Mouse (Mus musculus): Measurements from ENCODE around the gene Coq8a. TPM values are rescaled to one million over a fixed set of nuclear protein-coding genes. Genes with fewer than 3 reads are reported as not detected.

The Coq8a gene
- polyA plus RNA-seq, 1 experiment from 2014 or later: 1.4 TPM

- no peaks in the 10 kb centered on the region for H3K9me3 ChIP-seq (ENCODE audit: control insufficient read depth, low read length)
- ATAC-seq (replicated peaks; ENCODE audit: low FRiP score) (no peak), DNase-seq (ENCODE audit: low spot score) (no peak)
- peak overlapping the region; percentile 29; the same call in 1 of the 2 replicates for H3K9ac ChIP-seq (ENCODE audit: low read length)
- H3K4me1 ChIP-seq (replicated peaks; ENCODE audit: control insufficient read depth, insufficient read depth, low read length): peaks cover 4% of the 10 kb centered on the region
- H3K4me3 ChIP-seq (ENCODE audit: low read depth, low read length): peak overlapping the region; percentile 60
- H3K4me2 ChIP-seq (ENCODE audit: low read depth, low read length, severe bottlenecking): peak overlapping the region; percentile 96
- 33% methylated on average over 9 of the region's 9 CpGs for WGBS
- H3K27me3 ChIP-seq (ENCODE audit: control insufficient read depth, insufficient read depth, low read length): no peaks in the 10 kb centered on the region
- H3K36me3 ChIP-seq (ENCODE audit: control insufficient read depth, insufficient read depth, low read length): no peaks in the 10 kb centered on the region
- H3K27ac ChIP-seq (ENCODE audit: low read depth, low read length): no peak overlapping the region
Measured at GRCm38 (mm10) chr1:180194781-180195471, 4.5 kb downstream of the Coq8a start.

- Histone ChIP-seq H3K27me3 (ENCODE audit: control insufficient read depth, insufficient read depth, low read length) (no peaks in the 10 kb centered on the region), H3K4me2 (ENCODE audit: low read depth, low read length, severe bottlenecking) (no peak overlapping the region), H3K4me3 (ENCODE audit: low read depth, low read length) (no peak overlapping the region), H3K9me3 (ENCODE audit: control insufficient read depth, low read length) (no peaks in the 10 kb centered on the region), H3K9ac (ENCODE audit: low read length) (no peak overlapping the region), H3K4me1 (replicated peaks; ENCODE audit: control insufficient read depth, insufficient read depth, low read length) (peaks cover 4% of the 10 kb centered on the region), H3K27ac (ENCODE audit: low read depth, low read length) (no peak overlapping the region), H3K36me3 (ENCODE audit: control insufficient read depth, insufficient read depth, low read length) (no peaks in the 10 kb centered on the region)
- DNase-seq (ENCODE audit: low spot score) (no peak), ATAC-seq (replicated peaks; ENCODE audit: low FRiP score) (no peak)
- 84% methylated on average over 9 of the region's 9 CpGs for WGBS
Measured at GRCm38 (mm10) chr1:180194048-180194447, 5.4 kb downstream of the Coq8a start.

GRCm38 (mm10) chr1:180193391-180193935 lies 5.9 kb downstream of the Coq8a start:
- Histone ChIP-seq H3K27ac (ENCODE audit: low read depth, low read length) (no peak overlapping the region), H3K9me3 (ENCODE audit: control insufficient read depth, low read length) (no peaks in the 10 kb centered on the region), H3K27me3 (ENCODE audit: control insufficient read depth, insufficient read depth, low read length) (no peaks in the 10 kb centered on the region), H3K4me1 (replicated peaks; ENCODE audit: control insufficient read depth, insufficient read depth, low read length) (peaks cover 4% of the 10 kb centered on the region), H3K4me2 (ENCODE audit: low read depth, low read length, severe bottlenecking) (no peak overlapping the region), H3K4me3 (ENCODE audit: low read depth, low read length) (no peak overlapping the region), H3K36me3 (ENCODE audit: control insufficient read depth, insufficient read depth, low read length) (no peaks in the 10 kb centered on the region), H3K9ac (ENCODE audit: low read length) (no peak overlapping the region)
- 87% methylated on average over 8 of the region's 8 CpGs for WGBS
- DNase-seq (ENCODE audit: low spot score) (no peak), ATAC-seq (replicated peaks; ENCODE audit: low FRiP score) (no peak)

- H3K27me3 ChIP-seq (ENCODE audit: control insufficient read depth, insufficient read depth, low read length): no peaks in the 10 kb centered on the region
- ATAC-seq (replicated peaks; ENCODE audit: low FRiP score) (no peak), DNase-seq (ENCODE audit: low spot score) (no peak)
- H3K36me3 ChIP-seq (ENCODE audit: control insufficient read depth, insufficient read depth, low read length): no peaks in the 10 kb centered on the region
- H3K27ac ChIP-seq (ENCODE audit: low read depth, low read length): no peak overlapping the region
- H3K4me3 ChIP-seq (ENCODE audit: low read depth, low read length): no peak overlapping the region
- no peak overlapping the region for H3K4me2 ChIP-seq (ENCODE audit: low read depth, low read length, severe bottlenecking)
- peaks cover 4% of the 10 kb centered on the region for H3K4me1 ChIP-seq (replicated peaks; ENCODE audit: control insufficient read depth, insufficient read depth, low read length)
- 59% methylated on average over 4 of the region's 4 CpGs for WGBS
- no peak overlapping the region for H3K9ac ChIP-seq (ENCODE audit: low read length)
- H3K9me3 ChIP-seq (ENCODE audit: control insufficient read depth, low read length): no peaks in the 10 kb centered on the region
Measured at GRCm38 (mm10) chr1:180192866-180193265, 6.5 kb downstream of the Coq8a start.

- no peak for DNase-seq (ENCODE audit: low spot score)
- Histone ChIP-seq H3K27me3 (ENCODE audit: control insufficient read depth, insufficient read depth, low read length) (no peaks in the 10 kb centered on the region), H3K4me2 (ENCODE audit: low read depth, low read length, severe bottlenecking) (no peak overlapping the region), H3K4me3 (ENCODE audit: low read depth, low read length) (no peak overlapping the region), H3K27ac (ENCODE audit: low read depth, low read length) (no peak overlapping the region), H3K36me3 (ENCODE audit: control insufficient read depth, insufficient read depth, low read length) (no peaks in the 10 kb centered on the region), H3K9ac (ENCODE audit: low read length) (no peak overlapping the region), H3K4me1 (replicated peaks; ENCODE audit: control insufficient read depth, insufficient read depth, low read length) (peaks cover 4% of the 10 kb centered on the region), H3K9me3 (ENCODE audit: control insufficient read depth, low read length) (no peaks in the 10 kb centered on the region)
- 78% methylated on average over 7 of the region's 7 CpGs for WGBS
- ATAC-seq (replicated peaks; ENCODE audit: low FRiP score): no peak
Measured at GRCm38 (mm10) chr1:180191651-180192220, 7.7 kb downstream of the Coq8a start.

- DNase-seq (ENCODE audit: low spot score) (no peak), ATAC-seq (replicated peaks; ENCODE audit: low FRiP score) (no peak)
- Histone ChIP-seq H3K4me1 (replicated peaks; ENCODE audit: control insufficient read depth, insufficient read depth, low read length) (peaks cover 4% of the 10 kb centered on the region), H3K27me3 (ENCODE audit: control insufficient read depth, insufficient read depth, low read length) (no peaks in the 10 kb centered on the region), H3K27ac (ENCODE audit: low read depth, low read length) (no peak overlapping the region), H3K36me3 (ENCODE audit: control insufficient read depth, insufficient read depth, low read length) (no peaks in the 10 kb centered on the region), H3K9ac (ENCODE audit: low read length) (no peak overlapping the region), H3K4me3 (ENCODE audit: low read depth, low read length) (no peak overlapping the region), H3K4me2 (ENCODE audit: low read depth, low read length, severe bottlenecking) (no peak overlapping the region), H3K9me3 (ENCODE audit: control insufficient read depth, low read length) (no peaks in the 10 kb centered on the region)
- 88% methylated on average over 8 of the region's 8 CpGs for WGBS
Measured at GRCm38 (mm10) chr1:180191112-180191511, 8.3 kb downstream of the Coq8a start.

- DNase-seq (ENCODE audit: low spot score): no peak
- Histone ChIP-seq H3K36me3 (ENCODE audit: control insufficient read depth, insufficient read depth, low read length) (no peaks in the 10 kb centered on the region), H3K27me3 (ENCODE audit: control insufficient read depth, insufficient read depth, low read length) (no peaks in the 10 kb centered on the region), H3K4me1 (replicated peaks; ENCODE audit: control insufficient read depth, insufficient read depth, low read length) (no peaks in the 10 kb centered on the region), H3K27ac (ENCODE audit: low read depth, low read length) (no peak overlapping the region), H3K4me2 (ENCODE audit: low read depth, low read length, severe bottlenecking) (no peak overlapping the region), H3K9ac (ENCODE audit: low read length) (no peak overlapping the region), H3K4me3 (ENCODE audit: low read depth, low read length) (no peak overlapping the region), H3K9me3 (ENCODE audit: control insufficient read depth, low read length) (no peaks in the 10 kb centered on the region)
- WGBS: 87% methylated on average over 4 of the region's 4 CpGs
- no peak for ATAC-seq (replicated peaks; ENCODE audit: low FRiP score)
Measured at GRCm38 (mm10) chr1:180188951-180189350, 10.5 kb downstream of the Coq8a start.

GRCm38 (mm10) chr1:180186371-180186770 lies 13.0 kb downstream of the Coq8a start:
- WGBS: 91% methylated on average over 3 of the region's 3 CpGs
- H3K4me3 ChIP-seq (ENCODE audit: low read depth, low read length): no peak overlapping the region

GRCm38 (mm10) chr1:180185877-180186276 lies 13.5 kb downstream of the Coq8a start:
- ATAC-seq (replicated peaks; ENCODE audit: low FRiP score): no peak
- 73% methylated on average over 5 of the region's 5 CpGs for WGBS
- Histone ChIP-seq H3K27ac (ENCODE audit: low read depth, low read length) (no peak overlapping the region), H3K4me2 (ENCODE audit: low read depth, low read length, severe bottlenecking) (no peak overlapping the region), H3K9me3 (ENCODE audit: control insufficient read depth, low read length) (no peaks in the 10 kb centered on the region), H3K4me1 (replicated peaks; ENCODE audit: control insufficient read depth, insufficient read depth, low read length) (no peaks in the 10 kb centered on the region), H3K9ac (ENCODE audit: low read length) (no peak overlapping the region), H3K36me3 (ENCODE audit: control insufficient read depth, insufficient read depth, low read length) (no peaks in the 10 kb centered on the region), H3K27me3 (ENCODE audit: control insufficient read depth, insufficient read depth, low read length) (no peaks in the 10 kb centered on the region), H3K4me3 (ENCODE audit: low read depth, low read length) (no peak overlapping the region)
- DNase-seq (ENCODE audit: low spot score): no peak

More at GRCm38 (mm10) chr1:180186371-180186770, 13.0 kb downstream of the Coq8a start:
- ATAC-seq (replicated peaks; ENCODE audit: low FRiP score) (no peak), DNase-seq (ENCODE audit: low spot score) (no peak)
- Histone ChIP-seq H3K9ac (ENCODE audit: low read length) (no peak overlapping the region), H3K4me2 (ENCODE audit: low read depth, low read length, severe bottlenecking) (no peak overlapping the region), H3K4me1 (replicated peaks; ENCODE audit: control insufficient read depth, insufficient read depth, low read length) (no peaks in the 10 kb centered on the region), H3K27ac (ENCODE audit: low read depth, low read length) (no peak overlapping the region), H3K36me3 (ENCODE audit: control insufficient read depth, insufficient read depth, low read length) (no peaks in the 10 kb centered on the region), H3K9me3 (ENCODE audit: control insufficient read depth, low read length) (no peaks in the 10 kb centered on the region), H3K27me3 (ENCODE audit: control insufficient read depth, insufficient read depth, low read length) (no peaks in the 10 kb centered on the region)
